Mouse (Mus musculus) lung, postnatal 0 days (tissue): ENCODE results near the gene Ddah1.

Source experiments
- CTCF ChIP-seq: IDR thresholded peaks from 2 replicates; pipeline ENCODE4 v1.5.1; 2016; ENCODE audit warnings: antibody characterized with exemption, mild to moderate bottlenecking
- EP300 ChIP-seq: IDR thresholded peaks from 2 replicates; pipeline ENCODE4 v1.6.1; 2016; ENCODE audit warnings: antibody characterized with exemption, mild to moderate bottlenecking, control low read depth

DNA sequence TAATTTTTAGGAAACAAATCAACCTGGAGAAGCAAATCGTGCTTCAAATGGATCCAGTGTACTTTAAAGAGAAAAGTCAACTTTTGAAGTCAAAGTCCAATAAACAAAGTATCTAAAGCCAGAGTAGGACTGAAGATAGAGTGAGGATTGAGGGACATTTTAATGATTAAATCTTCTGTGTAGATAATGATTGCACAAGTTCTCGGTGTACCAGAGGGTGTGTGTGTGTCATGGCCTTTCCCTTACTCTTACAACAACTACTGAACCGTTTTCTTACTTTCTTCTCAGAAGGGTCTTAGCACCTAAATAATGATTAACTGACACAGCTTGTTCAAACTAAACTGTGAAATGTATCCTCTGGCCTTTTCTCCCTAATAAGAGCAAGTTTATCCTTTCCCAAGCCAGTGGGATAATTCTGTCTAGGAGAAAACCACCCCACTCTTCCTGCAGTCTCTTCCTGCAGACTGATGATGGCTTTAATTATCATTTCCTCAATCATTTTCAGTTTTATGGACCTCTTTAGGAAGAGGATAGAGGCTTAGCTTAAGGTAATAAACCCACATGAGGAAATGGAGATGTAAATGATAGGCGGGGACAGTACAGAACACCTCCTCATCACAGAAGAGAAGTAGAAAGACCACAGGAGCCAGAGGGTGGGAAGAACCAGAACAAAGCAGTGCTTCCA is 4.6 kb downstream of the Ddah1 start:
- TF ChIP-seq EP300: no peak
- no peak for TF ChIP-seq CTCF
